Mouse (Mus musculus) B cell, adult 67 days (primary cell): ENCODE measurements around the gene Sun1. TPM values are rescaled to one million over a fixed set of nuclear protein-coding genes. Genes with fewer than 3 reads are reported as not detected.

Experiments used
- total RNA-seq, 2 experiments: library from RNA; stranded (reverse); gene quantifications; 4 replicates each; pipeline ENCODE4 v1.2.4; 2023

The Sun1 gene
- 10 to 100 TPM; 62.8 to 77.0 TPM for total RNA-seq

GRCm38 (mm10) chr5:139199995-139200769 is at the start of gene Sun1:
Gene Sun1, plus strand, starts transcription at chr5:139200637.

GRCm38 (mm10) chr5:139252081-139252909 is 51.9 kb downstream of the Sun1 start, which contains the start of gene Get4:
Gene Get4, plus strand, starts transcription at chr5:139252324.

Other genes starting within 250 kb of the Sun1 start
- gene Pdgfa, start 203.3 kb upstream of the Sun1 start, total RNA-seq, result not detected
- gene Prkar1b, start 50.6 kb upstream of the Sun1 start, total RNA-seq, result 1 to 10 TPM in 1 of 2 experiments, under 1 TPM in 1; 0.21 to 2.3 TPM
- 10 to 100 TPM; 12.7 to 15.8 TPM for gene Dnaaf5, start 50.4 kb upstream of the Sun1 start, total RNA-seq
- gene Get4, start 51.7 kb downstream of the Sun1 start, total RNA-seq, result 10 to 100 TPM; 36.3 to 45.1 TPM
- 10 to 100 TPM; 20.8 to 30.1 TPM for gene Adap1, start 125.0 kb downstream of the Sun1 start, total RNA-seq
- 10 to 100 TPM; 21.0 to 30.5 TPM for gene Cox19, start 150.8 kb downstream of the Sun1 start, total RNA-seq
- not detected for gene Cyp2w1, start 152.0 kb downstream of the Sun1 start, total RNA-seq
- gene Gpr146, start 177.1 kb downstream of the Sun1 start, total RNA-seq, result 10 to 100 TPM; 21.7 to 24.3 TPM
- gene C130050O18Rik, start 204.6 kb downstream of the Sun1 start, total RNA-seq, result 1 to 10 TPM in 1 of 2 experiments, under 1 TPM in 1; 0.24 to 1.5 TPM
- gene Gper1, start 222.5 kb downstream of the Sun1 start, total RNA-seq, result not detected